ENCODE assay signal across 8 mouse cellular contexts in the genomic region with DNA sequence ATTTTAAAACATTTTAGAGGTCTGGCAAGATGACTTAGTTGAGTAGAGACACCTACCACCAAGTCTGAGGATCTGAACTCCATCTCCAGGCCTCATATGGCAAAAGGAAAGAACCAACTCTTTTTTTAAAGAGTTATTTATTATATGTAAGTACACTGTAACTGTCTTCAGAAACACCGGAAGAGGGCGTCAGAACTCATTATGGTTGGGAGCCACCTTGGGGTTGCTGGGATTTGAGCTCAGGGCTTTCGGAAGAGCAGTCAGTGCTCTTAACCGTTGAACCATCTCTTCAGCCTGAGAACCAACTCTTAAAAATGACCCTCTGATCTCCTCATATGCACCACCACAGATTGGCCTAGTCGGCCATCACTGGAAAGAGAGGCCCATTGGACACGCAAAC. TPM values are rescaled to one million over a fixed set of nuclear protein-coding genes. Genes with fewer than 3 reads are reported as not detected.
DNase-seq lines count a peak whose midpoint lies in the region; ATAC-seq and TF ChIP-seq lines count a peak whose summit lies in the region.

No protein-coding gene starts in this region.

- H3K36me3 ChIP-seq in hindbrain, embryonic 10.5 days: peaks cover 31% of the 10 kb centered on the region
- H3K36me3 ChIP-seq in hindbrain, embryonic 11.5 days (ENCODE audit: control insufficient read depth, insufficient read depth, low read length): peaks cover 18% of the 10 kb centered on the region; the same call in 1 of the 2 replicates
- H3K36me3 ChIP-seq in MEL (ENCODE audit: control insufficient read depth in 1 of 2, insufficient read depth in 2 of 2, low read length in 2 of 2): peaks cover 15 to 33% of the 10 kb centered on the region in 2 experiments
- peaks cover 30% of the 10 kb centered on the region for H3K36me3 ChIP-seq in forebrain, embryonic 15.5 days
- H3K36me3 ChIP-seq in liver, postnatal 0 days (replicated peaks; ENCODE audit: insufficient read depth, low read length): peaks cover 30% of the 10 kb centered on the region

- no peak for TF ChIP-seq POLR2A in MEL (IDR thresholded peaks at IDR 0.05; ENCODE audit: control insufficient read depth in 1 of 2, insufficient read depth in 1 of 2, low read depth in 1 of 2, low read length in 2 of 2, poor library complexity in 1 of 2)

- H3K4me3 ChIP-seq in hindbrain, embryonic 10.5 days: peak overlapping the region; percentile 98; the same call in 1 of the 2 replicates
- no peak overlapping the region for H3K4me3 ChIP-seq in hindbrain, embryonic 11.5 days (ENCODE audit: low read depth, low read length)
- H3K4me3 ChIP-seq in MEL (ENCODE audit: control insufficient read depth in 1 of 2, insufficient read depth in 1 of 2, low read depth in 2 of 2, low read length in 2 of 2): no peak overlapping the region; a peak in 1 of 4 replicates
- H3K4me3 ChIP-seq in forebrain, embryonic 15.5 days: 0 out of 2 replicates have a peak overlapping the region, but pooled peaks have one; percentile 64
- no peak overlapping the region for H3K4me3 ChIP-seq in liver, postnatal 0 days (ENCODE audit: low read depth, low read length)

- H3K27ac ChIP-seq in hindbrain, embryonic 10.5 days: 0 out of 2 replicates have a peak overlapping the region, but pooled peaks have one; percentile 35
- H3K27ac ChIP-seq in hindbrain, embryonic 11.5 days (ENCODE audit: low read depth, low read length): no peak overlapping the region
- H3K27ac ChIP-seq in MEL (ENCODE audit: control insufficient read depth, low read depth, low read length): peak overlapping the region; percentile 32
- peak overlapping the region; percentile 94 for H3K27ac ChIP-seq in forebrain, embryonic 15.5 days (replicated peaks)
- no peak overlapping the region for H3K27ac ChIP-seq in liver, postnatal 0 days (ENCODE audit: low read depth)

- ATAC-seq in hindbrain, embryonic 11.5 days (ENCODE audit: low FRiP score): no peak
- no peak; the same call in 1 of the 2 replicates for ATAC-seq in forebrain, embryonic 15.5 days (replicated peaks)
- ATAC-seq in liver, postnatal 0 days: no peak

- H3K4me1 ChIP-seq in hindbrain, embryonic 10.5 days (replicated peaks): peaks cover 15% of the 10 kb centered on the region
- H3K4me1 ChIP-seq in hindbrain, embryonic 11.5 days (replicated peaks; ENCODE audit: control insufficient read depth, insufficient read depth, low read length): no peaks in the 10 kb centered on the region; the same call in 1 of the 2 replicates
- H3K4me1 ChIP-seq in MEL (ENCODE audit: control insufficient read depth in 1 of 2, insufficient read depth in 2 of 2, low read length in 2 of 2): peaks cover 2 to 33% of the 10 kb centered on the region in 2 experiments
- peaks cover 14% of the 10 kb centered on the region for H3K4me1 ChIP-seq in forebrain, embryonic 15.5 days
- peaks cover 8% of the 10 kb centered on the region for H3K4me1 ChIP-seq in liver, postnatal 0 days (ENCODE audit: insufficient read depth)

- no peak overlapping the region for H3K4me2 ChIP-seq in hindbrain, embryonic 11.5 days (replicated peaks; ENCODE audit: low read depth, low read length)
- peak overlapping the region; percentile 48 for H3K4me2 ChIP-seq in forebrain, embryonic 15.5 days (replicated peaks)
- peak overlapping the region; percentile 86 for H3K4me2 ChIP-seq in liver, postnatal 0 days (ENCODE audit: low read depth, low read length)

- peaks cover 35% of the 10 kb centered on the region for H3K79me2 ChIP-seq in MEL (ENCODE audit: control insufficient read depth, insufficient read depth, low read length, poor library complexity)

- no peak for TF ChIP-seq CTCF in MEL (IDR thresholded peaks at IDR 0.05 in 2 of 3, conservative IDR thresholded peaks at IDR 0.05 in 1 of 3; ENCODE audit: control insufficient read depth in 1 of 3, insufficient read depth in 1 of 3, low read depth in 2 of 3, low read length in 3 of 3, poor library complexity in 1 of 3, severe bottlenecking in 1 of 3)
- no peak for TF ChIP-seq CTCF in liver, postnatal 0 days (IDR thresholded peaks at IDR 0.05; ENCODE audit: low read depth)

- no peaks in the 10 kb centered on the region for H3K27me3 ChIP-seq in hindbrain, embryonic 10.5 days (ENCODE audit: insufficient read depth, poor library complexity, severe bottlenecking)
- H3K27me3 ChIP-seq in hindbrain, embryonic 11.5 days (ENCODE audit: control insufficient read depth, insufficient read depth, low read length): no peaks in the 10 kb centered on the region
- H3K27me3 ChIP-seq in MEL (ENCODE audit: control insufficient read depth in 1 of 2, insufficient read depth in 2 of 2, low read length in 2 of 2): no peaks in the 10 kb centered on the region
- H3K27me3 ChIP-seq in forebrain, embryonic 15.5 days: no peaks in the 10 kb centered on the region
- H3K27me3 ChIP-seq in liver, postnatal 0 days (ENCODE audit: insufficient read depth, low read length): no peaks in the 10 kb centered on the region

- DNase-seq in hindbrain, embryonic 10.5 days (ENCODE audit: low spot score): no peak
- no peak for DNase-seq in hindbrain, embryonic 11.5 days (ENCODE audit: low spot score)
- peak; percentile 85 for DNase-seq in MEL (ENCODE audit: low read depth, low spot score)
- DNase-seq in liver, postnatal 0 days: no peak
- DNase-seq in ovary, postnatal 36 days (ENCODE audit: low spot score): no peak
- no peak for DNase-seq in cerebellum, adult 11-12 months
- no peak for DNase-seq in embryo, embryonic 10.5 days (ENCODE audit: low spot score)

- TF ChIP-seq RAD21 in MEL (IDR thresholded peaks at IDR 0.05; ENCODE audit: low read depth, low read length): no peak

- WGBS in hindbrain, embryonic 10.5 days: 84% methylated on average over 6 of the region's 6 CpGs
- 94% methylated on average over 6 of the region's 6 CpGs for WGBS in hindbrain, embryonic 11.5 days
- WGBS in forebrain, embryonic 15.5 days: 88% methylated on average over 6 of the region's 6 CpGs
- 85% methylated on average over 6 of the region's 6 CpGs for WGBS in liver, postnatal 0 days (ENCODE audit: insufficient replicate concordance)

- no peak overlapping the region for H3K9ac ChIP-seq in hindbrain, embryonic 11.5 days (ENCODE audit: low read depth, low read length)
- peak overlapping the region; percentile 48 for H3K9ac ChIP-seq in MEL (ENCODE audit: control insufficient read depth, low read depth, low read length, poor library complexity, severe bottlenecking)
- H3K9ac ChIP-seq in forebrain, embryonic 15.5 days (replicated peaks): no peak overlapping the region
- no peak overlapping the region for H3K9ac ChIP-seq in liver, postnatal 0 days (replicated peaks)

- TF ChIP-seq EP300 in MEL (IDR thresholded peaks at IDR 0.05; ENCODE audit: low read depth in 1 of 2, low read length in 2 of 2): no peak
- no peak for TF ChIP-seq EP300 in liver, postnatal 0 days (IDR thresholded peaks at IDR 0.05; ENCODE audit: low read depth)

- 0 out of 2 replicates have a peak, but pooled peaks cover 6% of the 10 kb centered on the region for H3K9me3 ChIP-seq in hindbrain, embryonic 10.5 days
- no peaks in the 10 kb centered on the region for H3K9me3 ChIP-seq in hindbrain, embryonic 11.5 days (ENCODE audit: control insufficient read depth, low read length)
- H3K9me3 ChIP-seq in MEL (replicated peaks; ENCODE audit: insufficient read depth, low read length): no peaks in the 10 kb centered on the region
- H3K9me3 ChIP-seq in forebrain, embryonic 15.5 days: no peaks in the 10 kb centered on the region
- no peaks in the 10 kb centered on the region for H3K9me3 ChIP-seq in liver, postnatal 0 days (ENCODE audit: low read length)

TF ChIP-seq in MEL, 35 proteins besides CTCF, POLR2A, EP300 and RAD21 (continues in another document):
- TF ChIP-seq SMC3 (IDR thresholded peaks at IDR 0.05; ENCODE audit: low read depth, low read length): no peak
- TF ChIP-seq GATA1 (IDR thresholded peaks at IDR 0.05; ENCODE audit: low read depth, low read length): no peak

RNA-seq across cellular contexts. Expression of a gene that starts 0.8 kb away (rescaled TPM):
- 80.1 and 87.3 TPM in 2 replicates for polyA plus RNA-seq in hindbrain, embryonic 10.5 days (2016; fragmentation: Nextera tagmentation; extraction: Ambion mirVana)
- 55.9 and 57.8 TPM in 2 replicates for polyA plus RNA-seq in hindbrain, embryonic 11.5 days (2014; fragmentation: Nextera tagmentation; extraction: Ambion mirVana)
- 612 and 763 TPM in 2 replicates for total RNA-seq in MEL (2012; rRNA removed)
- 100 to 1,000 TPM; 251 to 953 TPM for polyA plus RNA-seq in MEL (2012; ENCODE audit: insufficient read depth in 1 of 2, insufficient read length in 2 of 2, low read depth in 1 of 2, low replicate concordance in 2 of 2, missing spikeins in 1 of 2)
- 57.1 and 59.0 TPM in 2 replicates for polyA plus RNA-seq in forebrain, embryonic 15.5 days (2015; fragmentation: Nextera tagmentation; extraction: Ambion mirVana)
- polyA plus RNA-seq in liver, postnatal 0 days (2015; fragmentation: Nextera tagmentation; extraction: Ambion mirVana): 32.4 and 32.5 TPM in 2 replicates

RNA-seq across cellular contexts. Expression of a gene that starts 7.7 kb away (rescaled TPM):
- 5.5 and 7.0 TPM in 2 replicates for polyA plus RNA-seq in hindbrain, embryonic 10.5 days (2016; fragmentation: Nextera tagmentation; extraction: Ambion mirVana)
- polyA plus RNA-seq in hindbrain, embryonic 11.5 days (2014; fragmentation: Nextera tagmentation; extraction: Ambion mirVana): 4.3 and 4.9 TPM in 2 replicates
- total RNA-seq in MEL (2012; rRNA removed): 10.9 and 18.1 TPM in 2 replicates
- 10 to 100 TPM in 1 of 2 experiments, not detected in 1; 22.6 TPM for polyA plus RNA-seq in MEL (2012; ENCODE audit: insufficient read depth in 1 of 2, insufficient read length in 2 of 2, low read depth in 1 of 2, low replicate concordance in 2 of 2, missing spikeins in 1 of 2)
- polyA plus RNA-seq in forebrain, embryonic 15.5 days (2015; fragmentation: Nextera tagmentation; extraction: Ambion mirVana): 15.4 and 15.6 TPM in 2 replicates
- polyA plus RNA-seq in liver, postnatal 0 days (2015; fragmentation: Nextera tagmentation; extraction: Ambion mirVana): 16.6 TPM in 2 replicates

RNA-seq across cellular contexts. Expression of a gene that starts 11.2 kb away (rescaled TPM):
- polyA plus RNA-seq in hindbrain, embryonic 10.5 days (2016; fragmentation: Nextera tagmentation; extraction: Ambion mirVana): 406 and 412 TPM in 2 replicates
- polyA plus RNA-seq in hindbrain, embryonic 11.5 days (2014; fragmentation: Nextera tagmentation; extraction: Ambion mirVana): 342 and 364 TPM in 2 replicates
- 1,228 and 1,516 TPM in 2 replicates for total RNA-seq in MEL (2012; rRNA removed)
- polyA plus RNA-seq in MEL (2012; ENCODE audit: insufficient read depth in 1 of 2, insufficient read length in 2 of 2, low read depth in 1 of 2, low replicate concordance in 2 of 2, missing spikeins in 1 of 2): 1,000 to 10,000 TPM in 1 of 2 experiments, not detected in 1; 1,873 TPM
- polyA plus RNA-seq in forebrain, embryonic 15.5 days (2015; fragmentation: Nextera tagmentation; extraction: Ambion mirVana): 267 and 288 TPM in 2 replicates
- polyA plus RNA-seq in liver, postnatal 0 days (2015; fragmentation: Nextera tagmentation; extraction: Ambion mirVana): 128 and 129 TPM in 2 replicates

RNA-seq across cellular contexts. Expression of a gene that starts 18.7 kb away (rescaled TPM):
- 0.85 and 1.4 TPM in 2 replicates for polyA plus RNA-seq in hindbrain, embryonic 10.5 days (2016; fragmentation: Nextera tagmentation; extraction: Ambion mirVana)
- polyA plus RNA-seq in hindbrain, embryonic 11.5 days (2014; fragmentation: Nextera tagmentation; extraction: Ambion mirVana): 0.59 and 0.97 TPM in 2 replicates
- total RNA-seq in MEL (2012; rRNA removed): 53.9 and 63.7 TPM in 2 replicates
- polyA plus RNA-seq in MEL (2012; ENCODE audit: insufficient read depth in 1 of 2, insufficient read length in 2 of 2, low read depth in 1 of 2, low replicate concordance in 2 of 2, missing spikeins in 1 of 2): 100 to 1,000 TPM; 190 to 199 TPM
- polyA plus RNA-seq in forebrain, embryonic 15.5 days (2015; fragmentation: Nextera tagmentation; extraction: Ambion mirVana): 2.9 and 3.5 TPM in 2 replicates
- 3.5 and 5.4 TPM in 2 replicates for polyA plus RNA-seq in liver, postnatal 0 days (2015; fragmentation: Nextera tagmentation; extraction: Ambion mirVana)

Comparison
In these comparisons a context has a peak if more than half of its experiments do, and no peak if none do; other contexts are left out.
1. H3K27ac ChIP-seq: peak in hindbrain, embryonic 10.5 days (single experiment), MEL (single experiment) and forebrain, embryonic 15.5 days (single experiment); none in hindbrain, embryonic 11.5 days (single experiment) and liver, postnatal 0 days (single experiment).
2. H3K4me3 ChIP-seq: peak in hindbrain, embryonic 10.5 days (single experiment) and forebrain, embryonic 15.5 days (single experiment); none in hindbrain, embryonic 11.5 days (single experiment), MEL (0 of 2) and liver, postnatal 0 days (single experiment).